Mouse (Mus musculus) CH12.LX (cell line): ENCODE measurements at regions not wholly inside any gene's neighbourhood (a gene's known extent, or its start where the extent isn't known, plus 50 kb on each side); places are given as distances from the start of the nearest gene placed in this dataset.
A peak's percentile ranks its signal among the peaks of the same experiment; 100 is the strongest.

Experiments
- DNase-seq: peaks from one replicate; pipeline ENCODE4 v3.0.0-alpha.2; 2013; ENCODE audit errors: extremely low read depth
- H3K27ac ChIP-seq: 2 replicates; pipeline ENCODE4 v1.5.1; 2012; ENCODE audit warnings: low read depth, mild to moderate bottlenecking, control low read depth, moderate library complexity; ENCODE audit not compliant: insufficient read depth
- H3K27me3 ChIP-seq: replicated peaks from 2 replicates; pipeline ENCODE3; 2012; ENCODE audit warnings: inconsistent platforms
- H3K36me3 ChIP-seq, 2 experiments: replicated peaks in 1 of 2; 2 replicates each; pipeline versions ENCODE3 to v1.6.1; 2012; ENCODE audit warnings: inconsistent platforms in 1 of 2, low read length in 1 of 2, mild to moderate bottlenecking in 1 of 2, mixed read lengths in 1 of 2, moderate library complexity in 1 of 2; ENCODE audit not compliant: control insufficient read depth in 1 of 2, insufficient read depth in 1 of 2
- H3K4me1 ChIP-seq, 2 experiments: 2 replicates each; pipeline ENCODE4 v1.6.1; 2012; ENCODE audit warnings: inconsistent platforms in 1 of 2, moderate library complexity in 1 of 2; ENCODE audit not compliant: insufficient read depth in 2 of 2, control insufficient read depth in 1 of 2
- H3K4me2 ChIP-seq: 2 replicates; pipeline ENCODE4 v1.6.1; 2012; ENCODE audit warnings: low read depth, mild to moderate bottlenecking, control low read depth; ENCODE audit not compliant: poor library complexity, insufficient read depth, severe bottlenecking
- H3K4me3 ChIP-seq, 3 experiments: fragments of 150-350 bp in 1 of 3; sonication (generic) in 1 of 3; replicated peaks in 1 of 3; 2 replicates each; pipeline versions ENCODE3 to v1.5.1; 2011 to 2012; ENCODE audit warnings: low read depth in 2 of 3, low read length in 2 of 3, mild to moderate bottlenecking in 2 of 3, moderate library complexity in 2 of 3, control low read depth in 1 of 3, improper control_type of control experiment in 1 of 3, inconsistent platforms in 1 of 3, mixed read lengths in 1 of 3; ENCODE audit not compliant: poor library complexity in 1 of 3
- H3K79me2 ChIP-seq: replicated peaks from 2 replicates; pipeline ENCODE4 v1.6.1; 2012; ENCODE audit warnings: mild to moderate bottlenecking, moderate library complexity; ENCODE audit not compliant: control insufficient read depth, poor library complexity, insufficient read depth, severe bottlenecking; ENCODE audit errors: extremely low read depth
- H3K9ac ChIP-seq: 2 replicates; pipeline ENCODE4 v1.6.1; 2012; ENCODE audit warnings: low read depth, mild to moderate bottlenecking, control low read depth, moderate library complexity; ENCODE audit not compliant: insufficient read depth
- H3K9me3 ChIP-seq: replicated peaks from 2 replicates; pipeline ENCODE3; 2012; ENCODE audit warnings: low read length, inconsistent platforms, mixed read lengths
- CTCF ChIP-seq, 2 experiments: IDR thresholded peaks in 1 of 2; conservative IDR thresholded peaks in 1 of 2; 2 replicates each; pipeline ENCODE4 v1.5.1; 2011 to 2012; ENCODE audit warnings: low read depth in 2 of 2, low read length in 2 of 2, improper control_type of control experiment in 1 of 2, inconsistent platforms in 1 of 2, mild to moderate bottlenecking in 1 of 2, moderate library complexity in 1 of 2
- GABPA ChIP-seq: IDR thresholded peaks from 2 replicates; pipeline ENCODE4 v1.6.1; 2012; ENCODE audit warnings: low read depth, low read length, improper control_type of control experiment, inconsistent platforms; ENCODE audit not compliant: insufficient replicate concordance
- JUN ChIP-seq: IDR thresholded peaks from 2 replicates; pipeline ENCODE4 v1.6.1; 2011; ENCODE audit warnings: low read depth, mild to moderate bottlenecking, low read length, improper control_type of control experiment, moderate library complexity; ENCODE audit not compliant: insufficient read depth
- JUND ChIP-seq: conservative IDR thresholded peaks from 2 replicates; pipeline ENCODE4 v1.6.1; 2011; ENCODE audit warnings: low read depth, low read length, improper control_type of control experiment
- MAFK ChIP-seq: IDR thresholded peaks from 2 replicates; pipeline ENCODE4 v1.6.1; 2011; ENCODE audit warnings: low read length, improper control_type of control experiment; ENCODE audit not compliant: insufficient replicate concordance
- MXI1 ChIP-seq: IDR thresholded peaks from 2 replicates; pipeline ENCODE4 v1.6.1; 2011; ENCODE audit warnings: mild to moderate bottlenecking, low read depth, low read length, improper control_type of control experiment
- MYC ChIP-seq: IDR thresholded peaks from 2 replicates; pipeline ENCODE4 v1.6.1; 2011; ENCODE audit warnings: low read depth, mild to moderate bottlenecking, improper control_type of control experiment, low read length
- NELFE ChIP-seq: IDR thresholded peaks from 2 replicates; pipeline ENCODE4 v1.6.1; 2011; ENCODE audit warnings: low read depth, low read length, improper control_type of control experiment
- POLR2A ChIP-seq: IDR thresholded peaks from 2 replicates; pipeline ENCODE4 v1.6.1; 2011; ENCODE audit warnings: low read depth, mild to moderate bottlenecking, improper control_type of control experiment, low read length
- POLR2AphosphoS2 ChIP-seq: IDR thresholded peaks from 2 replicates; pipeline ENCODE4 v1.6.1; 2011; ENCODE audit warnings: low read depth, low read length, improper control_type of control experiment
- RAD21 ChIP-seq: IDR thresholded peaks from 2 replicates; pipeline ENCODE4 v1.6.1; 2011; ENCODE audit warnings: low read depth, mild to moderate bottlenecking, low read length, improper control_type of control experiment, moderate library complexity
- SIN3A ChIP-seq: IDR thresholded peaks from 2 replicates; pipeline ENCODE4 v1.6.1; 2012; ENCODE audit warnings: low read length, improper control_type of control experiment, inconsistent platforms
- USF2 ChIP-seq: conservative IDR thresholded peaks from 2 replicates; pipeline ENCODE4 v1.6.1; 2011; ENCODE audit warnings: low read depth, low read length, improper control_type of control experiment
- ZMIZ1 ChIP-seq: IDR thresholded peaks from 2 replicates; pipeline ENCODE4 v1.6.1; 2012; ENCODE audit warnings: low read depth, mild to moderate bottlenecking, inconsistent platforms, low read length, improper control_type of control experiment
- ZNF384 ChIP-seq: IDR thresholded peaks from 2 replicates; pipeline ENCODE4 v1.6.1; 2012; ENCODE audit warnings: low read depth, low read length, improper control_type of control experiment, inconsistent platforms
- dilution Hi-C: fragments of 300-500 bp; cut with MboI; formaldehyde crosslinking; loops from 2 replicates; pipeline ENCODE4 v1.14.3; 2020; ENCODE audit warnings: low sequenced_read_pairs; ENCODE audit not compliant: extremely low pct_unique_long_range_greater_than_20kb, extremely low pct_ligation_motif_present
- in situ Hi-C: fragments of 300-500 bp; cut with MboI; formaldehyde crosslinking; loops from 3 replicates; pipeline ENCODE4 v1.14.3; 2019; ENCODE audit warnings: low sequenced_read_pairs, low pct_ligation_motif_present, low pct_unique_long_range_greater_than_20kb, mixed read lengths

DNA sequence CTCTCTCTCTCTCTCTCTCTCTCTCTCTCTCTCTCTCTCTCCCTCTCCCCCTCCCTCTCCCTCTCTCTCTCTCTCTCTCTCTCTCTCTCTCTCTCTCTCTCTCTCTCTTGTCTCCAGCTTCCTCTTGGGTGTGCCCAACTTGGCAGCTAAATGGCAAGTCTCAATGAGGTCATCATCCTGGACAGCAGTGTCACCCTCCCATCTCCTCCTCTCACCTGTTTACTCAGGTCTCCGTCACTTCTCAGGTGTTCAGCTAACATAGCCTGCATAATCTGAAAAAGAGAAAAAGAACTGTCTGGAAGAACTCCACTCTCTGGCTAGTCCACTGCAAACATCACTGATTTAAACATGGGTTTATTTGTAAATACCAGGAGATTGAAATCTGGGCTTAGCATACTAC lies 89.1 kb downstream of the Edn1 start:
- in situ Hi-C loops (no loop called here), dilution Hi-C loops (no loop called here)
- Histone ChIP-seq H3K4me2 (no peak overlapping the region), H3K4me1 (no peaks in the 10 kb centered on the region), H3K79me2 (no peaks in the 10 kb centered on the region), H3K27me3 (no peaks in the 10 kb centered on the region), H3K36me3 (no peaks in the 10 kb centered on the region), H3K27ac (no peak overlapping the region), H3K4me3 (no peak overlapping the region), H3K9me3 (no peaks in the 10 kb centered on the region), H3K9ac (no peak overlapping the region)
- no peak for DNase-seq
- TF ChIP-seq JUND (no peak), NELFE (no peak), MXI1 (no peak), RAD21 (no peak), ZNF384 (no peak), MYC (no peak), POLR2AphosphoS2 (no peak)

GRCm38 (mm10) chr13:42391330-42392005 lies 90.2 kb downstream of the Edn1 start:
- no peaks in the 10 kb centered on the region for H3K4me1 ChIP-seq
- dilution Hi-C loops, result no loop called here
- in situ Hi-C loops, result no loop called here

DNA sequence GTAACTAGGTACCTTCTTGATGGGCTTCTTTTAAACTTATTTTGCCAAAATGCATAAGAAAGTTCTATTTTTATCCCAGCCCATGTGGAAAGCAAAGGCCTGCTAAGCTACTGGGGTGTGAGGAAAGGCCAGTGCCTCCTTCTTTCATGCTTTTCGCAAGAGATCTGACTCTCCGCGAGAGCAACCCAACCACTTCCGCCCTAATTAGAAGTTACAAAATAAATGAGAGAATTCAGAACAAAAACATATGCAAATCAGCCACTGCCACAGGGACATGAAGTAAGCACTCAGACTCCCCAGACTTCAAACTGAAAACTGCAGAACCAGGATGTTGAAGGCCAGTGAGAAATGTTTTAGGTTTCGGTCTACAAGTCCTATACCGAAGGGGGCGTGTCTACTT lies 91.4 kb downstream of the Edn1 start:
- Histone ChIP-seq H3K4me2 (peak overlapping the region; percentile 15; the same call in 1 of the 2 replicates), H3K79me2 (no peaks in the 10 kb centered on the region), H3K27ac (no peak overlapping the region), H3K9ac (no peak overlapping the region), H3K27me3 (no peaks in the 10 kb centered on the region), H3K9me3 (no peaks in the 10 kb centered on the region), H3K4me3 (no peak overlapping the region), H3K4me1 (no peaks in the 10 kb centered on the region), H3K36me3 (no peaks in the 10 kb centered on the region)
- no peak for DNase-seq
- no peak for TF ChIP-seq MAFK
- no peak for TF ChIP-seq JUN
- TF ChIP-seq SIN3A, result no peak
- no peak for TF ChIP-seq ZMIZ1
- no peak for TF ChIP-seq GABPA
- TF ChIP-seq RAD21, result no peak
- no peak for TF ChIP-seq MXI1
- no peak for TF ChIP-seq POLR2A
- TF ChIP-seq USF2, result no peak
- dilution Hi-C loops, result no loop called here
- in situ Hi-C loops, result no loop called here

More at GRCm38 (mm10) chr13:42391330-42392005, 90.2 kb downstream of the Edn1 start:
- H3K36me3 ChIP-seq, result no peaks in the 10 kb centered on the region
- no peak overlapping the region for H3K27ac ChIP-seq
- no peak overlapping the region for H3K9ac ChIP-seq
- H3K4me2 ChIP-seq, result no peak overlapping the region
- TF ChIP-seq CTCF (conservative IDR thresholded peaks at IDR 0.05 in 1 of 2, IDR thresholded peaks at IDR 0.05 in 1 of 2; ENCODE audit: low read depth in 2 of 2, low read length in 2 of 2) (no peak), ZNF384 (peak; percentile 67)
- no peaks in the 10 kb centered on the region for H3K9me3 ChIP-seq
- no peaks in the 10 kb centered on the region for H3K27me3 ChIP-seq
- no peak overlapping the region for H3K4me3 ChIP-seq
- H3K79me2 ChIP-seq, result no peaks in the 10 kb centered on the region
- DNase-seq, result no peak
